Mouse (Mus musculus) kidney, adult 10 weeks (tissue): ENCODE measurements around the gene Il17rb. TPM values are rescaled to one million over a fixed set of nuclear protein-coding genes. Genes with fewer than 3 reads are reported as not detected.

Experiments
- polyA plus RNA-seq: library from polyadenylated mRNA; stranded (reverse); fragments of 350-450 nt; fragmentation: Illumina TruSeq; extraction: RNeasy Lipid Tissue Mini Kit (QIAGEN cat#74804); gene quantifications from one replicate; pipeline ENCODE4 v1.2.3, GENCODE M21; 2014; ENCODE audit warnings: low read depth, low replicate concordance

Il17rb gene
- 2.5 TPM for polyA plus RNA-seq

DNA sequence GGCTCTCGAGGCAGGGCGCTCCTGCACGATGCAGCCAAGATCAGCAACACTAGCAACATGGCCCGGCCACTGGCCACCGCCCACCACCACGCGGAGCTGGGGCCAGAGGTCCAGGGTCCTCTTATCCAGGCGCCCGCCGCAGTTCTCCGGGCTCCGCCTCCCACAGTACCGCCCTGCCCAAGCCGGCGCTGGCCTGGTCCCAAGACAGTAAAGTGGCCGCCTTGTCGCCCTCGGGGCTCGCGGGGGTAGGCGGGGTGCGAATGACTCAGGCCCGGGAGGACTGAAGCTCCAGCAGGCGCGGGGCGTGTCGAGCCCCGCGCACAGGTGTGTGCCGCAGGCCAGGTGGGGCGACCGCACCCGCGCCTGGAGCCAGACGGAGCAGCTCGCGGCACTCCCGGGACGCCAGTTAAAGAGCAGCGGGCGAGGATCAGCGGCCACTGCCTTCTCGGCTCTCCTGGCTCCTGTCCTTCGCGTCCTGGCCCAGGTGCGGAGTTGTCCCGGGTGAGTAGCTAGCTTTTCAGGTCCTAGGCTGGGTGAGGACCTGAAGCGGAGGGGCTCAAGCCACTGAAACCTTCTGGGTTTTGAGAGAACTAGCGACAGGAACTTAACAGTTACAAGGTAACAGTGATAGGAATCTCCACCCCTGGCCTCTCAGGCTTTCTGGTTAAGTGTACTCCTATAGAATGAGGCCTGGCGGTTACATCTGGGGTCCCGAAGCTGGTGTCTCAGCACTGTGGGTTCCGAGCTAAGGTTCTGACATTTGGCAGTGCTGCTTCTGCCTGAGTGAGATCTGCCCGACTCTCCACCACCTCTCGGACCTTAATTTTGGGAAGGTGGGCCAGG is at the start of gene Il17rb, which contains the start of gene Chdh:
Gene Il17rb (minus strand): TSS at position 164 of the 843 bp plus-strand sequence.
Gene Chdh (plus strand): TSS at position 291 of the 843 bp plus-strand sequence.

DNA sequence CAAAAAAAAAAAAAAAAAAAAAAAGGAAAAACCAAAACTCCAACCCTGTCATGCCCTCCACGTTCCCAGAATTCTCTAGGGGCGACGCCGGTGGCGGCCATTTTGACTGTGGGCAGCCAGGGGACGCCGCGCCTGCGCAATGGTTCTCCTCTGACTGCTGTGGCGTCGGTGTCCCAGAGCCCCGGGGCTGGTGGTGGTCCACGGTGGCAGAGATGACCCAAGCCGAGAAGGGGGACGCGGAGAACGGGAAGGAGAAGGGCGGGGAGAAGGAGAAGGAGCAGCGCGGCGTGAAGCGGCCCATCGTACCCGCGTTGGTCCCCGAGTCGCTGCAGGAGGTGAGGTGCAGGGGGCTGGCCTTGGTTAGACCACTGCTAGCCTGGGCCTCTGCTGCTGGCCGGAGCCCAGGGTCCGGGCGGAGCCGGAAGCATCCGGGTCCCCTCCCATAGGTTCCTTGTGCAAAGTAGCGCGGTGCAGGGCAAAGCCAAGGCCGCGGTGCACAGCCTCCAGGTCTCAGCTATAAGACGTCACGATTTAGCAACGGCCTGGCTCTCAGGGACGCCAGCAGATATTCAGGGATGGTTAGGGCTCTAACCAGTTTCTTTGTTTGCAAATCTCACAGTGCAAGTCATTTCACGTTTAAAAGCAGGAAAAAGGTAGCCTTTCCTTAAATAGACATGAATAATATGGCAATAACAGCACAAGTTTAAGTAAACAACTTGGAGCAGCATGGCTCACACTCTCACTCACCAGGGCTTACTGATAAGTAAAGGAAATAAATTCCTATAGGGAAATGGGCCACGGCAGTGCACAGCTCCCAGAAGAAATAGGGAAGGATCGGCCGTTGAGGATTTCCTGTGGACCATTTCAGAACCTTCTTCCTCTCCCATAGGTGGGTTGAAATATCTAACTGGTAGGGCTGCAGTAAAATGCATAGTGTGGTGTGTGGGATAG is 30.2 kb downstream of the Il17rb start, which contains the start of gene Actr8:
Gene Actr8 (plus strand): TSS at position 84 of the 951 bp plus-strand sequence.

DNA sequence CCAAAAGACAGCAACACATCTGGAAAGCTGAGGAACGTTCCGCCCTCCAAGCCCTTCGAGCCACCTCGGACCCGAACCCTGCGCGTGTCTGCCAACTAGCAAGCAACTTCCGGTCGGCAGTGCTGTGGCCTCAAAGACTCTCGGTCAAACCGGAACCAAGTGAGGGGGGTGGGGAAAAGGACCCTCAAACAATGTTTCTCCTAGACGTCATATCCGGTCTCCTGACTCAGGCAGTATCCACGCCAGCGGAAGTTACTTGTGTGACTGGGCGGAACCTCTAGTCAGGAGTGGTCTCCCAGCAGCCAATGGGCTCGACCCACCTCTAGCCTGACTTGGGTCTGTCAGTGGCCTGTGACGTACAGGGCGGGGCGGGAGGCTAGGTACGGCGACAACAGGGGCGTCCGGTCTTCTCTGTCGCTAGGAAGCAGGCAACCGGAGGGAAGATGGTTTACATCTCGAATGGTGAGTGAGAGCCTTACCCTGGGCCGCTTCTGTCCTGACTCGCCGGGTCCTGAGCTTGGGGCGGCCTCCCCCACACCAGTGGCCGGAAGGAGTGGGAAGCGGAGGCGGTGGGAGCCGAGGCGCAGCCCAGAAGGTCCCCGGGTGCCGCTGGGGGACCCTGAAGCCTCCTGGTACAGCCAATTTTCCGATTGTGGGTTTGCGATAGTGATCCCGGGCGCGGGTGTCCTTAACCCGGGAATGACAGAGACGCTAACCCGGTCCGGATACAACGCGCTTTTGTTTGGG is 40.4 kb downstream of the Il17rb start, which contains the start of gene Selenok:
Gene Selenok (plus strand): TSS at position 234 of the 747 bp plus-strand sequence.

Other genes with a start within 250 kb of the Il17rb start
- 145 TPM for gene Selenok, start 40.6 kb downstream of the Il17rb start, polyA plus RNA-seq
- gene Actr8, start 30.6 kb downstream of the Il17rb start, polyA plus RNA-seq, result 28.5 TPM
- gene Chdh, start 127 bp upstream of the Il17rb start, polyA plus RNA-seq, result 76.7 TPM